Mouse (Mus musculus): ENCODE results near the gene 1700123O20Rik.
A peak's percentile ranks its signal among the peaks of the same experiment; 100 is the strongest.

Gene 1700123O20Rik

GRCm38 (mm10) chr14:54727565-54727964 lies 41.5 kb downstream of the 1700123O20Rik start:
- DNase-seq: no peak

- DNase-seq: no peak
Measured at GRCm38 (mm10) chr14:54728823-54729653, 43.0 kb downstream of the 1700123O20Rik start.

- DNase-seq: no peak
Measured at GRCm38 (mm10) chr14:54730305-54730704, 44.3 kb downstream of the 1700123O20Rik start.

GRCm38 (mm10) chr14:54732206-54732605 lies 46.2 kb downstream of the 1700123O20Rik start:
- no peak for DNase-seq

GRCm38 (mm10) chr14:54734004-54734403 lies 48.0 kb downstream of the 1700123O20Rik start:
- DNase-seq: no peak

GRCm38 (mm10) chr14:54735221-54735620 lies 49.2 kb downstream of the 1700123O20Rik start:
- no peak for DNase-seq

GRCm38 (mm10) chr14:54736555-54737552 lies 50.8 kb downstream of the 1700123O20Rik start:
- DNase-seq: peak; percentile 55

- peak; percentile 44 for DNase-seq
Measured at GRCm38 (mm10) chr14:54737634-54738033, 51.6 kb downstream of the 1700123O20Rik start.

Data from retina, postnatal 1 day (tissue).